Mouse (Mus musculus): Measurements from ENCODE around the gene Ikzf4.

GRCm38 (mm10) chr10:128671148-128671547 lies 25.4 kb upstream of the Ikzf4 start:
- TF ChIP-seq POLR2A (IDR thresholded peaks at IDR 0.05; ENCODE audit: control insufficient read depth, low read depth, low read length) (no peak), CTCF (IDR thresholded peaks at IDR 0.05; ENCODE audit: control insufficient read depth, insufficient read depth, insufficient replicate concordance, low read depth, low read length) (no peak)

All from testis, adult 2 months (tissue).